Mouse (Mus musculus) embryonic facial prominence, embryonic 13.5 days (tissue): ENCODE measurements at regions not wholly inside any gene's neighbourhood (a gene's known extent, or its start where the extent isn't known, plus 50 kb on each side); places are given as distances from the start of the nearest gene placed in this dataset.
A peak's percentile ranks its signal among the peaks of the same experiment; 100 is the strongest.

Experiments
- ATAC-seq: fragments of 200-750 bp; cut with Nextera tagmentation; 2 replicates; pipeline ENCODE4 v1.8.0; 2017; ENCODE audit warnings: low read depth; ENCODE audit not compliant: insufficient number of reproducible peaks, insufficient read depth, low FRiP score, low TSS enrichment
- H3K27ac ChIP-seq: fragments of 300-500 bp; sonication (generic); 2 replicates; pipeline ENCODE4 v1.5.1; 2015; ENCODE audit warnings: moderate library complexity, mild to moderate bottlenecking, inconsistent platforms
- H3K27me3 ChIP-seq: fragments of 300-500 bp; sonication (generic); 2 replicates; pipeline ENCODE4 v1.6.1; 2015; ENCODE audit warnings: mild to moderate bottlenecking, inconsistent platforms
- H3K36me3 ChIP-seq: fragments of 300-500 bp; sonication (generic); 2 replicates; pipeline ENCODE4 v1.6.1; 2015; ENCODE audit warnings: mild to moderate bottlenecking, inconsistent platforms
- H3K4me1 ChIP-seq: fragments of 300-500 bp; sonication (generic); 2 replicates; pipeline ENCODE4 v1.6.1; 2015; ENCODE audit warnings: inconsistent platforms
- H3K4me2 ChIP-seq: fragments of 300-500 bp; sonication (generic); 2 replicates; pipeline ENCODE4 v1.6.1; 2015; ENCODE audit warnings: moderate library complexity, mild to moderate bottlenecking, inconsistent platforms
- H3K4me3 ChIP-seq: fragments of 300-500 bp; sonication (generic); 2 replicates; pipeline ENCODE4 v1.5.1; 2015; ENCODE audit warnings: mild to moderate bottlenecking, inconsistent platforms
- H3K9ac ChIP-seq: fragments of 300-500 bp; sonication (generic); 2 replicates; pipeline ENCODE4 v1.6.1; 2015; ENCODE audit warnings: mild to moderate bottlenecking, inconsistent platforms
- H3K9me3 ChIP-seq: fragments of 300-500 bp; sonication (generic); 2 replicates; pipeline ENCODE4 v1.6.1; 2016; ENCODE audit warnings: inconsistent platforms
- WGBS: fragments of 180-500 bp; shearing (Covaris S2); methylation state at CpG from one replicate; pipeline ENCODE4 v1.1.7; 2015; ENCODE audit warnings: mixed read lengths; 5-methylcytosine and 5-hydroxymethylcytosine counted together

GRCm38 (mm10) chr12:26610079-26610478 lies 141.1 kb downstream of the Cmpk2 start:
- 75% methylated on average over 3 of the region's 3 CpGs for WGBS
- H3K4me3 ChIP-seq = no peak overlapping the region
- H3K9ac ChIP-seq = no peak overlapping the region
- H3K4me1 ChIP-seq = peaks cover 6% of the 10 kb centered on the region; the same call in 1 of the 2 replicates
- no peaks in the 10 kb centered on the region for H3K27me3 ChIP-seq
- no peak overlapping the region for H3K27ac ChIP-seq
- no peak overlapping the region for H3K4me2 ChIP-seq
- H3K9me3 ChIP-seq = no peaks in the 10 kb centered on the region
- no peak for ATAC-seq
- H3K36me3 ChIP-seq = no peaks in the 10 kb centered on the region

DNA sequence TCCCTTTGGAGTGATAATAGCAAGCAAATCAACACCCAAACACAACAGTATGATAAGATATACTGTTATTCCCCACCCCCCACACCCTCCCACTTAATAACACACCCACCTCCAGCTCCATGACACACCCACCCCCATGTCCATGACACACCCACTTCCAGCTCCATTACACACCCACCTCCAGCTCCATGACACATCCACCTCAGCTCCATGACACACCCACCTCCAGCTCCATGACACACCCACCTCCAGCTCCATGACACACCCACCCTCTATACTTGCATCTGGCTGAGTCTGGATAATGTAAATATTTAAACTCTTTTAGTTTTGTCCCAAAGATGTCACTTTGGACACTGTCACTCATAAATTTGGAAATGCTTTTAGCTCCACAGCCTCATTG lies 129.5 kb downstream of the Cmpk2 start:
- Histone ChIP-seq H3K27ac (no peak overlapping the region), H3K9me3 (0 out of 2 replicates have a peak, but pooled peaks cover 3% of the 10 kb centered on the region), H3K36me3 (no peaks in the 10 kb centered on the region), H3K4me2 (no peak overlapping the region), H3K4me1 (peaks cover 7% of the 10 kb centered on the region; the same call in 1 of the 2 replicates), H3K27me3 (no peaks in the 10 kb centered on the region), H3K4me3 (no peak overlapping the region), H3K9ac (no peak overlapping the region)
- no peak for ATAC-seq

DNA sequence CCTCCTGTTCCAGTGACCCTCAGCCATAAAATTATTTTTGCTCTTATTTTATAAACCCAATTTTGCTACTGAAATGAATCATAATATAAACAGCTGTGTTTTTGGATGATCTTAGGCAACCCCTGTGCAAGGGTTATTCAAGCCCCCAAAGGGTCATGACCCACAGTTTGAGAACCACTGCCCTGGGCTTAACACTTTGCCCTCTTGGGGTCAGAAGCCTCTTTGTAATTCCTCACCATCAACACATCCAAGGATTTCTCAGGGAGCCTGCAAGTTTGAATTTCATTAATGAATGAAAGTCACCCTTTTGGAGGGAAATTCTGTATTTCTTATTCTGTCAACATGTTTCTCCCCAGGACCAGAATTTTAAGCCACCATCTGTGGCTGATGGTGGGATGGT lies 123.1 kb downstream of the Cmpk2 start:
- no peaks in the 10 kb centered on the region for H3K36me3 ChIP-seq
- H3K4me3 ChIP-seq = no peak overlapping the region
- H3K9me3 ChIP-seq = 0 out of 2 replicates have a peak, but pooled peaks cover 3% of the 10 kb centered on the region
- no peak overlapping the region for H3K9ac ChIP-seq
- no peaks in the 10 kb centered on the region for H3K4me1 ChIP-seq
- no peak overlapping the region for H3K27ac ChIP-seq
- no peak for ATAC-seq
- no peaks in the 10 kb centered on the region for H3K27me3 ChIP-seq
- H3K4me2 ChIP-seq = no peak overlapping the region

DNA sequence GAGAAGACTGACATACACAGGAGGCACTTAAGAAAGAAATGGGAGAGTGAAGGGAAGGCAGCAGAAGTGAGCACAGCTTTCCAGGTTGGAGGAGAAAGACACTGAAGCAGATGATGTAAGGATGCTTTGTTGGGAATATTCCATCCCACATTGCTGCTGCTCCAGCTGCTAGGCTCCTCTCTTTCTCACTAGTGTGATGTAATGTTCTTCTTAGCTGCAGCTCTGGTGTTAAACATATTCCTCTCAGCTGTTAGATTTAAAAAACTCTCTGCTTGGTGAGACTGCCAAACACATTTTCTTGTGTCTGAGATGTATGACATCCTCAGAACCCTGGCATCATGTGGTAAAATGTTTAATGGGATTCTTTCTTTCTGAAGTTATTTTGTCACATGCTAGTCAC lies 120.1 kb downstream of the Cmpk2 start:
- Histone ChIP-seq H3K27ac (no peak overlapping the region), H3K36me3 (no peaks in the 10 kb centered on the region), H3K9me3 (0 out of 2 replicates have a peak, but pooled peaks cover 3% of the 10 kb centered on the region), H3K9ac (no peak overlapping the region), H3K4me2 (no peak overlapping the region), H3K4me3 (no peak overlapping the region), H3K27me3 (no peaks in the 10 kb centered on the region), H3K4me1 (no peaks in the 10 kb centered on the region)
- no peak for ATAC-seq

DNA sequence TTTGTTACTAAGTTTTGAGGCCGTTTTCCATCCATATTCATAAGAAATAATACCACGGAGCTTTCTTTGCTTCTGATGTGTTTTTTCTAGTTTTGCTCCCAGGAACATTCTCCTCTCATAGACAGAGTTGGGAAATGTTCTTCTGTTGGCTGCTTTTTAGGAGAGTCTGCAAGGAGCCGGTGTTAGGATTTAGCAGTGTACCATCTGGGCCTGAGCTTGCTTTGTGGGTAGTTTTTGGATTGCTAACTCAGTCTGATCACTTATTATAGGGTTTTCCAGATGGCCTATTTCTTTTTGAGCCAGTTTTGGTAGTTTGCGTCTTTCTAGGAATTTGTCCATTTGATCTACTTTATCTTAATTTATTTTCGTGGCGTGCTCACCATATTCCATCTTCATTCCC lies 108.4 kb downstream of the Cmpk2 start:
- 81% methylated on average over 6 of the region's 6 CpGs for WGBS

GRCm38 (mm10) chr12:26571602-26572001 lies 102.6 kb downstream of the Cmpk2 start:
- no peak for ATAC-seq
- Histone ChIP-seq H3K4me3 (no peak overlapping the region), H3K9ac (no peak overlapping the region), H3K27me3 (no peaks in the 10 kb centered on the region), H3K27ac (peak overlapping the region; percentile 45; the same call in 1 of the 2 replicates), H3K4me2 (no peak overlapping the region), H3K4me1 (peaks cover 11% of the 10 kb centered on the region), H3K36me3 (no peaks in the 10 kb centered on the region), H3K9me3 (no peaks in the 10 kb centered on the region)
- 62% methylated on average over 7 of the region's 7 CpGs for WGBS

More for the DNA sequence above, 108.4 kb downstream of the Cmpk2 start:
- H3K9ac ChIP-seq = no peak overlapping the region
- H3K27ac ChIP-seq = no peak overlapping the region
- ATAC-seq = no peak
- no peaks in the 10 kb centered on the region for H3K36me3 ChIP-seq
- no peak overlapping the region for H3K4me2 ChIP-seq
- H3K27me3 ChIP-seq = no peaks in the 10 kb centered on the region
- no peak overlapping the region for H3K4me3 ChIP-seq
- H3K4me1 ChIP-seq = no peaks in the 10 kb centered on the region
- H3K9me3 ChIP-seq = no peaks in the 10 kb centered on the region

DNA sequence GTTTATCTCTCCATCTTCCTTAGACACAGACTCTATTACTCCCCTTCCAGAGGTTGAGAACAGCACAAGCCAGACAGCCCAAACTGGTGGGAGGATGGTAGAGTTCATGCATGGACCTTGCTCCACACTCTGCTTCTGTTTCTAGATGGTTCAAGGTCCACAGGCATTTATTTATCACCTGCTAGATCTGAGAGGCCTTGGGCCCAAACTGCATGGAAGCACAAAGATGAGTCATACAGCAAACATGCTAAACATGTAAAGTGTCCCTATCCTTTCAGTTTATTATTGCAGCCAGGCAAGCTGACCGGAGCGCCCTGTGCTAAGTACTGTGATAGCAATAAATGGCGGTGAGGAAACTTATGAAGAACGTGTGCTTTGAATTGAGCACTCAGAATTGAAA lies 98.4 kb downstream of the Cmpk2 start:
- no peak overlapping the region for H3K4me3 ChIP-seq
- WGBS = 92% methylated on average over 4 of the region's 4 CpGs
- no peaks in the 10 kb centered on the region for H3K9me3 ChIP-seq

DNA sequence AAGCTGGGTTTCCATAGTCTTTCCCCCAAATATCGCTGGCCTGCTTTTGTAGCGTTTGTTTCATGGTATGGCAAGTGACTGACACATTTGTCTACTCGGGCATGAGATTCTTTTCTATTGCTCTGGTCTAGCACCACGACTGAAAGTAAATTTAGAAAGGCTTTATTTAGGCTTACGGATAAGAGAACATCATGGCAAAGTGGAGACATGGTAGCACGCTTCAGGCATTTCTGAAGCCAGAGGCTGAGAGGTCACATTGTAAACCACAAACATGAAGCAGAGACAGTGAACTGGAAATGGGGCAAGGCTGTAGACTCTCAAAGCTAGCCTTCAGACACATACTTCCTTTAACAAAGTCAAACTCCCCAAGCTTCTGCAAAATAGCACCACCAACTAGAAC lies 93.9 kb downstream of the Cmpk2 start:
- H3K27me3 ChIP-seq = no peaks in the 10 kb centered on the region
- no peak for ATAC-seq
- H3K27ac ChIP-seq = no peak overlapping the region
- 87% methylated on average over 6 of the region's 6 CpGs for WGBS
- H3K4me2 ChIP-seq = no peak overlapping the region
- H3K36me3 ChIP-seq = no peaks in the 10 kb centered on the region
- no peak overlapping the region for H3K4me3 ChIP-seq
- no peak overlapping the region for H3K9ac ChIP-seq
- no peaks in the 10 kb centered on the region for H3K4me1 ChIP-seq
- no peaks in the 10 kb centered on the region for H3K9me3 ChIP-seq

More for the DNA sequence above, 98.4 kb downstream of the Cmpk2 start:
- H3K4me2 ChIP-seq = no peak overlapping the region
- no peaks in the 10 kb centered on the region for H3K36me3 ChIP-seq
- H3K9ac ChIP-seq = no peak overlapping the region
- peaks cover 11% of the 10 kb centered on the region for H3K4me1 ChIP-seq
- ATAC-seq = no peak
- H3K27ac ChIP-seq = no peak overlapping the region
- no peaks in the 10 kb centered on the region for H3K27me3 ChIP-seq

GRCm38 (mm10) chr12:26559560-26559959 lies 90.6 kb downstream of the Cmpk2 start:
- Histone ChIP-seq H3K9ac (no peak overlapping the region), H3K4me2 (no peak overlapping the region), H3K4me3 (no peak overlapping the region), H3K36me3 (no peaks in the 10 kb centered on the region), H3K27me3 (no peaks in the 10 kb centered on the region), H3K4me1 (peaks cover 14% of the 10 kb centered on the region), H3K27ac (no peak overlapping the region), H3K9me3 (no peaks in the 10 kb centered on the region)
- WGBS = 63% methylated on average over 3 of the region's 3 CpGs
- ATAC-seq = no peak

DNA sequence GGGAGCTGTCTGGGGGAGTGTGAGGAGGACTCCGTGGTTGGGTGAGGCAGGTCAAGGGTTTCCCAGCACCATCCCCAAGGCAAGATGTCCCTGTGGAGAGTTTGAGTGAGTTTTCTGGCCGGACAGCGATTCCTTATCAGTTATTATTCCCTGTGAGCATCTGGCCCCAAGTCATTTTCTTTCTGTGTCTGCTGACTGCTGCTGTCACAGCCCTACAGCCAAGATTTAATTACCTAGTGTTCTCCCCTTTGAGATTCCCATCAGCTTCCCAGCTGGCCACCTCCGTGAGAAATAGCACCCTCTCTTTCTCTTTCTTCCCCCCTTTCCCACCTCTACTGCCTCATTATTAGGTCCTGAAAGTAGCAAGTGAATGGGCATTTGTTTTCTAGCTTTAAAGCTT lies 88.4 kb downstream of the Cmpk2 start:
- WGBS = 7% methylated on average over 4 of the region's 4 CpGs
- ATAC-seq = no peak

GRCm38 (mm10) chr12:26551168-26551926 lies 82.3 kb downstream of the Cmpk2 start:
- WGBS = 74% methylated on average over 10 of the region's 10 CpGs
- H3K9ac ChIP-seq = no peak overlapping the region
- H3K4me2 ChIP-seq = no peak overlapping the region
- H3K27ac ChIP-seq = no peak overlapping the region
- no peak overlapping the region for H3K4me3 ChIP-seq
- peaks cover 7% of the 10 kb centered on the region for H3K9me3 ChIP-seq
- H3K27me3 ChIP-seq = no peaks in the 10 kb centered on the region
- ATAC-seq = no peak
- H3K4me1 ChIP-seq = peaks cover 2% of the 10 kb centered on the region
- H3K36me3 ChIP-seq = no peaks in the 10 kb centered on the region

More for the DNA sequence above, 88.4 kb downstream of the Cmpk2 start:
- no peak overlapping the region for H3K4me3 ChIP-seq
- H3K27ac ChIP-seq = 0 out of 2 replicates have a peak overlapping the region, but pooled peaks have one; percentile 22
- peaks cover 14% of the 10 kb centered on the region for H3K4me1 ChIP-seq
- H3K9me3 ChIP-seq = no peaks in the 10 kb centered on the region
- no peaks in the 10 kb centered on the region for H3K36me3 ChIP-seq
- no peak overlapping the region for H3K9ac ChIP-seq
- no peak overlapping the region for H3K4me2 ChIP-seq
- H3K27me3 ChIP-seq = no peaks in the 10 kb centered on the region

GRCm38 (mm10) chr12:26547466-26547865 lies 78.5 kb downstream of the Cmpk2 start:
- H3K9ac ChIP-seq = no peak overlapping the region
- H3K4me3 ChIP-seq = no peak overlapping the region
- no peak overlapping the region for H3K4me2 ChIP-seq
- H3K27ac ChIP-seq = no peak overlapping the region
- 18% methylated on average over 1 of the region's 1 CpGs for WGBS
- H3K36me3 ChIP-seq = no peaks in the 10 kb centered on the region
- no peaks in the 10 kb centered on the region for H3K27me3 ChIP-seq
- H3K4me1 ChIP-seq = no peaks in the 10 kb centered on the region
- H3K9me3 ChIP-seq = peaks cover 7% of the 10 kb centered on the region
- ATAC-seq = no peak
